Mouse (Mus musculus): ENCODE results near the gene Olfr718-ps1. TPM values are rescaled to one million over a fixed set of nuclear protein-coding genes. Genes with fewer than 3 reads are reported as not detected.
"Not testable (repeated sequence)": the region's sequence is repeated elsewhere in the genome, so short reads cannot be mapped to it uniquely, and the experiment has no call there.

Olfr718-ps1 gene
- polyA plus RNA-seq, 1 experiment from 2014 or later, result 0.06 TPM

- 78% methylated on average over 13 of the region's 13 CpGs for WGBS (ENCODE audit: insufficient replicate concordance)
- Histone ChIP-seq H3K27ac (ENCODE audit: low read depth, low read length) (no peak overlapping the region), H3K9ac (ENCODE audit: low read depth, low read length) (no peak overlapping the region), H3K4me1 (ENCODE audit: control insufficient read depth, insufficient read depth, low read length) (no peaks in the 10 kb centered on the region), H3K4me2 (no peak overlapping the region), H3K4me3 (ENCODE audit: low read depth, low read length) (no peak overlapping the region), H3K27me3 (ENCODE audit: control insufficient read depth, insufficient read depth, low read length) (no peaks in the 10 kb centered on the region), H3K36me3 (ENCODE audit: control insufficient read depth, insufficient read depth, low read length) (no peaks in the 10 kb centered on the region), H3K9me3 (replicated peaks; ENCODE audit: control insufficient read depth, low read length) (no peaks in the 10 kb centered on the region)
- no peak for ATAC-seq (replicated peaks; ENCODE audit: insufficient number of reproducible peaks, low FRiP score, low TSS enrichment)
Measured at GRCm38 (mm10) chr5:143137580-143137979, 9.8 kb downstream of the Olfr718-ps1 start.

- no peaks in the 10 kb centered on the region for H3K27me3 ChIP-seq (ENCODE audit: control insufficient read depth, insufficient read depth, low read length)
Measured at GRCm38 (mm10) chr5:143135042-143135441, 12.3 kb downstream of the Olfr718-ps1 start.

DNA sequence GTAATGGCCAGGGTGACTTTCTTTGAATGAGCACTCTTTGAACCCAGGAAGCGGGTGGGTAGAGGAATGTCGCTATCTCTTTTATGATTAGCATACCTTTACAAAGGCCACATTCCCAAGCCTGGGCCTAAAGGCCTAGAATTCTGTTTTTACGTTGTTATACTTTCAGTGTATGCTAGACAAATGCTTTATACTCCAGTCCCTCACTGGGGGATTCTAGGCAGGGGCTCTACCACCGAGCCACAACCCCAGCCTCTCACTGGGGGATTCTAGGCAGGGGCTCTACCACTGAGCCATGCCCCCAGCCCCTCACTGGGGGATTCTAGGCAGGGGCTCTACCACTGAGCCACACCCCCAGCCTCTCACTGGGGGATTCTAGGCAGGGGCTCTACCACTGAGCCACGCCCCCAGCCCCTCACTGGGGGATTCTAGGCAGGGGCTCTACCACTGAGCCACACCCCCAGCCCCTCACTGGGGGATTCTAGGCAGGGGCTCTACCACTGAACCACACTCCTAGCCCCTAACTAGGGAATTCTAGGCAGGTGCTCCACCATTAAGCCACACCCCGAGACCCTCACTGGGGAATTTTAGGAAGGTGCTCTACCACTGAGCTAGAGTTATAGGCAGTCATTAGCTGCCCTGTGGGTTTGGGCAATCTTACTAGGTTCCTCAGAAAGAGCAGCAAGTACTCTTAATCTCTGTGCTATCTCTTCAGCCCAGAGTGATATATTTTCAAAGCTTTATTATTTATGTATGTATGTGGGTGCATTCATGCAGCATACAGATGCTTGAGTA is 13.0 kb downstream of the Olfr718-ps1 start:
- H3K4me3 ChIP-seq (ENCODE audit: low read depth, low read length); ATAC-seq (replicated peaks; ENCODE audit: insufficient number of reproducible peaks, low FRiP score, low TSS enrichment); H3K27ac ChIP-seq (ENCODE audit: low read depth, low read length); H3K27me3 ChIP-seq (ENCODE audit: control insufficient read depth, insufficient read depth, low read length); H3K9ac ChIP-seq (ENCODE audit: low read depth, low read length); H3K4me1 ChIP-seq (ENCODE audit: control insufficient read depth, insufficient read depth, low read length); H3K9me3 ChIP-seq (replicated peaks; ENCODE audit: control insufficient read depth, low read length); H3K36me3 ChIP-seq (ENCODE audit: control insufficient read depth, insufficient read depth, low read length); H3K4me2 ChIP-seq: not testable (repeated sequence)
- WGBS (ENCODE audit: insufficient replicate concordance), result 77% methylated on average over 3 of the region's 6 CpGs

More at GRCm38 (mm10) chr5:143135042-143135441, 12.3 kb downstream of the Olfr718-ps1 start:
- Histone ChIP-seq H3K9me3 (replicated peaks; ENCODE audit: control insufficient read depth, low read length) (no peaks in the 10 kb centered on the region), H3K27ac (ENCODE audit: low read depth, low read length) (no peak overlapping the region), H3K4me1 (ENCODE audit: control insufficient read depth, insufficient read depth, low read length) (no peaks in the 10 kb centered on the region), H3K36me3 (ENCODE audit: control insufficient read depth, insufficient read depth, low read length) (no peaks in the 10 kb centered on the region), H3K4me2 (no peak overlapping the region), H3K9ac (ENCODE audit: low read depth, low read length) (no peak overlapping the region), H3K4me3 (ENCODE audit: low read depth, low read length) (no peak overlapping the region)
- no peak for ATAC-seq (replicated peaks; ENCODE audit: insufficient number of reproducible peaks, low FRiP score, low TSS enrichment)
- WGBS (ENCODE audit: insufficient replicate concordance), result 83% methylated on average over 7 of the region's 7 CpGs

GRCm38 (mm10) chr5:143132935-143133514 is 14.4 kb downstream of the Olfr718-ps1 start:
- no peaks in the 10 kb centered on the region for H3K27me3 ChIP-seq (ENCODE audit: control insufficient read depth, insufficient read depth, low read length)
- H3K9me3 ChIP-seq (replicated peaks; ENCODE audit: control insufficient read depth, low read length), result peaks cover 12% of the 10 kb centered on the region
- no peak overlapping the region for H3K9ac ChIP-seq (ENCODE audit: low read depth, low read length)
- no peaks in the 10 kb centered on the region for H3K36me3 ChIP-seq (ENCODE audit: control insufficient read depth, insufficient read depth, low read length)
- H3K4me1 ChIP-seq (ENCODE audit: control insufficient read depth, insufficient read depth, low read length), result no peaks in the 10 kb centered on the region
- H3K4me3 ChIP-seq (ENCODE audit: low read depth, low read length), result no peak overlapping the region
- no peak overlapping the region for H3K4me2 ChIP-seq
- no peak for ATAC-seq (replicated peaks; ENCODE audit: insufficient number of reproducible peaks, low FRiP score, low TSS enrichment)
- no peak overlapping the region for H3K27ac ChIP-seq (ENCODE audit: low read depth, low read length)
- WGBS (ENCODE audit: insufficient replicate concordance), result 27% methylated on average over 13 of the region's 13 CpGs

DNA sequence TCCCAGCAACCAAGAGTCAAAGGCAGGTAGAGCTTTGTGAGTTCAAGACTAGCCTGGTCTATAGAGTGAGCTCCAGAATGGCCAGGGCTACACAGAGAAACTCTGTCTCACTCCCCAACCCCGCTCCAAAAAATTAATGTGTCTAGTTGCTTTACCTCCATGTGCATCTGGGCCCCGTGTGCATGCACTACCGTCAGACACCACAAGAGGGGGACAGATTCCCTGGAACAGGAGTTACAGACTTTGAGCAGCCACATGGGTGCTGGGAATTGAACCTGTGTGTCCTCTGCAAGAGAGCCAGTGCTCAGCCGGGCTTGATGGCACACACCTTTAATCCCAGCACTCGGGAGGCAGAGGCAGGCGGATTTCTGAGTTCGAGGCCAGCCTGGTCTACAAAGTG is 17.0 kb downstream of the Olfr718-ps1 start:
- Histone ChIP-seq H3K27ac (ENCODE audit: low read depth, low read length) (no peak overlapping the region), H3K4me3 (ENCODE audit: low read depth, low read length) (no peak overlapping the region), H3K4me1 (ENCODE audit: control insufficient read depth, insufficient read depth, low read length) (no peaks in the 10 kb centered on the region), H3K27me3 (ENCODE audit: control insufficient read depth, insufficient read depth, low read length) (no peaks in the 10 kb centered on the region), H3K36me3 (ENCODE audit: control insufficient read depth, insufficient read depth, low read length) (no peaks in the 10 kb centered on the region), H3K9me3 (replicated peaks; ENCODE audit: control insufficient read depth, low read length) (peaks cover 12% of the 10 kb centered on the region), H3K9ac (ENCODE audit: low read depth, low read length) (no peak overlapping the region), H3K4me2 (no peak overlapping the region)
- no peak for ATAC-seq (replicated peaks; ENCODE audit: insufficient number of reproducible peaks, low FRiP score, low TSS enrichment)
- 85% methylated on average over 7 of the region's 7 CpGs for WGBS (ENCODE audit: insufficient replicate concordance)

GRCm38 (mm10) chr5:143129101-143129500 is 18.3 kb downstream of the Olfr718-ps1 start:
- no peak for ATAC-seq (replicated peaks; ENCODE audit: insufficient number of reproducible peaks, low FRiP score, low TSS enrichment)
- Histone ChIP-seq H3K4me3 (ENCODE audit: low read depth, low read length) (no peak overlapping the region), H3K27ac (ENCODE audit: low read depth, low read length) (no peak overlapping the region), H3K4me2 (no peak overlapping the region), H3K4me1 (ENCODE audit: control insufficient read depth, insufficient read depth, low read length) (no peaks in the 10 kb centered on the region), H3K27me3 (ENCODE audit: control insufficient read depth, insufficient read depth, low read length) (no peaks in the 10 kb centered on the region), H3K36me3 (ENCODE audit: control insufficient read depth, insufficient read depth, low read length) (no peaks in the 10 kb centered on the region), H3K9me3 (replicated peaks; ENCODE audit: control insufficient read depth, low read length) (peaks cover 12% of the 10 kb centered on the region), H3K9ac (ENCODE audit: low read depth, low read length) (no peak overlapping the region)
- 91% methylated on average over 16 of the region's 16 CpGs for WGBS (ENCODE audit: insufficient replicate concordance)

- Histone ChIP-seq H3K27me3 (ENCODE audit: control insufficient read depth, insufficient read depth, low read length) (no peaks in the 10 kb centered on the region), H3K27ac (ENCODE audit: low read depth, low read length) (no peak overlapping the region), H3K9ac (ENCODE audit: low read depth, low read length) (no peak overlapping the region), H3K36me3 (ENCODE audit: control insufficient read depth, insufficient read depth, low read length) (no peaks in the 10 kb centered on the region), H3K4me1 (ENCODE audit: control insufficient read depth, insufficient read depth, low read length) (no peaks in the 10 kb centered on the region), H3K4me2 (no peak overlapping the region), H3K9me3 (replicated peaks; ENCODE audit: control insufficient read depth, low read length) (peaks cover 12% of the 10 kb centered on the region), H3K4me3 (ENCODE audit: low read depth, low read length) (no peak overlapping the region)
- no peak for ATAC-seq (replicated peaks; ENCODE audit: insufficient number of reproducible peaks, low FRiP score, low TSS enrichment)
- WGBS (ENCODE audit: insufficient replicate concordance), result 72% methylated on average over 8 of the region's 8 CpGs
Measured at GRCm38 (mm10) chr5:143127837-143128236, 19.5 kb downstream of the Olfr718-ps1 start.

DNA sequence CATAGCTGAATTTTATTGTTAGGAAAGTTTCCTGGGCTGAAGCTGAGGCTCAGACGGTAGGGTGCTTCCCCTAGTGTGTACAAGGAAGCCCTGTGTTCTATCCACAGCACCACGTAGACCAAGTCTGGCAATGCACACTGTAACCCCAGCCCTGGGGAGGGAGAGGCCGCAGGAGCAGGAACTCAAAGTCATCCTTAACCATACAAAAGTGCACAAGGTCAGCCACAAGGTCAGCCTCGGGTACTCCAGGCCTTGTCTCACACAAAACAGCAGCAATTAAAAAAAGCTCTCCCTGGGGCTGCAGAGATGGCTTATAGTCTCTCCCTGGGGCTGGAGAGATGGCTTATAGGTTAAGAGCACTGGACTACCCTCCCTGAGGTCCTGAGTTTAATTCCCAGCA is 20.5 kb downstream of the Olfr718-ps1 start:
- Histone ChIP-seq H3K36me3 (ENCODE audit: control insufficient read depth, insufficient read depth, low read length) (no peaks in the 10 kb centered on the region), H3K9ac (ENCODE audit: low read depth, low read length) (no peak overlapping the region), H3K4me1 (ENCODE audit: control insufficient read depth, insufficient read depth, low read length) (no peaks in the 10 kb centered on the region), H3K27ac (ENCODE audit: low read depth, low read length) (no peak overlapping the region), H3K4me3 (ENCODE audit: low read depth, low read length) (no peak overlapping the region), H3K4me2 (no peak overlapping the region), H3K9me3 (replicated peaks; ENCODE audit: control insufficient read depth, low read length) (peaks cover 12% of the 10 kb centered on the region), H3K27me3 (ENCODE audit: control insufficient read depth, insufficient read depth, low read length) (no peaks in the 10 kb centered on the region)
- 71% methylated on average over 4 of the region's 4 CpGs for WGBS (ENCODE audit: insufficient replicate concordance)
- ATAC-seq (replicated peaks; ENCODE audit: insufficient number of reproducible peaks, low FRiP score, low TSS enrichment), result no peak

- Histone ChIP-seq H3K4me1 (ENCODE audit: control insufficient read depth, insufficient read depth, low read length) (no peaks in the 10 kb centered on the region), H3K9me3 (replicated peaks; ENCODE audit: control insufficient read depth, low read length) (peaks cover 12% of the 10 kb centered on the region), H3K4me2 (no peak overlapping the region), H3K27me3 (ENCODE audit: control insufficient read depth, insufficient read depth, low read length) (no peaks in the 10 kb centered on the region), H3K36me3 (ENCODE audit: control insufficient read depth, insufficient read depth, low read length) (no peaks in the 10 kb centered on the region), H3K4me3 (ENCODE audit: low read depth, low read length) (no peak overlapping the region), H3K27ac (ENCODE audit: low read depth, low read length) (no peak overlapping the region), H3K9ac (ENCODE audit: low read depth, low read length) (no peak overlapping the region)
- ATAC-seq (replicated peaks; ENCODE audit: insufficient number of reproducible peaks, low FRiP score, low TSS enrichment), result no peak
- 89% methylated on average over 9 of the region's 9 CpGs for WGBS (ENCODE audit: insufficient replicate concordance)
Measured at GRCm38 (mm10) chr5:143126089-143126488, 21.3 kb downstream of the Olfr718-ps1 start.

Data from heart, embryonic 11.5 days (tissue).